Mouse (Mus musculus): ENCODE measurements around the gene Ssc4d. TPM values are rescaled to one million over a fixed set of nuclear protein-coding genes. Genes with fewer than 3 reads are reported as not detected.

Gene Ssc4d
- polyA plus RNA-seq, 1 experiment from 2014 or later: 2.5 TPM

DNA sequence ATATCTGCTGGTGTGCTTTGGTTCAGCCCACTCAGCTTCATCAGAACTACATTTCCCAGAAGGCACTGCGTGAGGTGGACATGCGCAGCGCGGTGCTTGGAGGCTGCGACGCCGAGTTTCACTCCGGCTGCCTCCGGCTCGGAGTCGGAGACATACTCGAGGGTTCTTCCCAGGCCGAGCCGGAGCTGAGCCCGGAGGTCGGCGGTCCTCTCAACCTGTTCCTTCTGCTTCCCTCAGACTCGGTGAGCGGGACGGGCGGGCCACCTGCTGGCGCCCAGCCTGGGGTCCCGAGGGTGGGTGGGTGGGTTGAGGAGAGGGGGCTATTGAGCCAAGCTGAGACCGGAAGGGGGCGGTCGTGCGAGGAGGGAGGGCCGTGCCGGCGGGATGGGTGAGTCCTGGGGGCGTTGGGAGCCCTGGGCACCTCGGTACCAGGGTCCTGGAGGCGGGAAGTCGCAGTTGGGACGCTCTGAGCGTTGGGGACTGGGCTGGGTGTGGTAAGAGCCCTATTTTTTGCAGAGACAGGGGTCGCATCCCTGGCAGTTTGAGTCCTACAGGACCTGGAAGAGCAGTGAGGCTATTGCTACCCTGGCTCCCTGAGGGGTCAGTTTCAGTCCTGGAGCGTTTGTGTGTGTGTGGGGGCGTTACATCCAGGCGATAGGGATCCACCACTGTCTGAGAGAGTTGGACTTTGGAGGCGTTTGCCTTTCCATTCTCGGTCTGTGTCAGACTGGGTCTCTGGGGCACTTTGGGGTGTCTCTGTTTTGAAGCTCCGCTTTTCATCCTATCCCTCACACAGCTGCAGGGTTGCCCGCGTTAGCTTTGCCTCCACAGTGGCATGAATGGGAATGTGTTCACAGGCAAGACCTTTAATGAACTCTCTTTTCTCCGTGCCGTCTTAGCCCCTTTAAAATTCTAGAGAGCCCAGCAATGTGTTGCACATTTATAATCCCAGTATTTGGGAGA, 20.7 kb upstream of the Ssc4d start, which contains the start of gene Dtx2:
TSS of gene Dtx2 (plus strand) at position 76 of the 963 bp plus-strand sequence.
- Histone ChIP-seq H3K4me1 (ENCODE audit: insufficient read depth, low read depth, low read length) (0 out of 2 replicates have a peak, but pooled peaks cover 4% of the 10 kb centered on the region), H3K4me2 (replicated peaks; ENCODE audit: low read depth, low read length) (peak within 1 kb of the TSS; percentile 79), H3K9me3 (ENCODE audit: low read length) (no peaks in the 10 kb centered on the region), H3K9ac (replicated peaks; ENCODE audit: low read depth) (peak within 1 kb of the TSS; percentile 76), H3K36me3 (ENCODE audit: insufficient read depth, low read length) (no peaks in the 10 kb centered on the region), H3K4me3 (ENCODE audit: low read depth, low read length) (peak within 1 kb of the TSS; percentile 68), H3K27ac (ENCODE audit: low read length) (peak within 1 kb of the TSS; percentile 87), H3K27me3 (replicated peaks; ENCODE audit: insufficient read depth, low read length) (no peaks in the 10 kb centered on the region)
- DNase-seq (ENCODE audit: low spot score) (peak; percentile 94), ATAC-seq (peak; percentile 98)
- WGBS: under 1% methylated on average over 42 of the region's 47 CpGs
- TF ChIP-seq CTCF (IDR thresholded peaks at IDR 0.05) (peak; percentile 40; the same call in 1 of the 2 replicates), EP300 (IDR thresholded peaks at IDR 0.05) (no peak)

DNA sequence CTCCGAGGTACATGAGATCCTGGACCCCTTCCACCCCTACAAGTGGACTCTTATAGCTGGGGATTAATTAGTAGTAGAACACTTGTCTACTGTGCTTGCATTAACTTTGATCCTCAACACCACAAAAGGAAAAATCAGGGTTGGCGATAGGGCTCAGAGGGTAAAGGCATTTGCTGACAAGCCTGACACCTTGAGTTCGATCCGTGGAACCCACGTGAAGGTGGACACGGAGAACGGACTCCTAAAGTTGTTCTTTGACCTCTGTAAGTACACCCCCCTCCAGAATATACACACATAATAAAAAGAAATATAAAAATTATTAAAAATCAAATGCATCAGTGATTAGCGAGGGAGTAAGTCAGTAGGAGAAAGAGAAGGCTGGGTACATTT, 20.0 kb upstream of the Ssc4d start:
- Histone ChIP-seq H3K36me3 (ENCODE audit: insufficient read depth, low read length) (no peaks in the 10 kb centered on the region), H3K27me3 (replicated peaks; ENCODE audit: insufficient read depth, low read length) (no peaks in the 10 kb centered on the region), H3K4me3 (ENCODE audit: low read depth, low read length) (peak overlapping the region; percentile 68; the same call in 1 of the 2 replicates), H3K9me3 (ENCODE audit: low read length) (no peaks in the 10 kb centered on the region), H3K9ac (replicated peaks; ENCODE audit: low read depth) (no peak overlapping the region), H3K4me2 (replicated peaks; ENCODE audit: low read depth, low read length) (no peak overlapping the region), H3K4me1 (ENCODE audit: insufficient read depth, low read depth, low read length) (0 out of 2 replicates have a peak, but pooled peaks cover 4% of the 10 kb centered on the region), H3K27ac (ENCODE audit: low read length) (no peak overlapping the region)
- TF ChIP-seq EP300 (IDR thresholded peaks at IDR 0.05): no peak
- TF ChIP-seq CTCF (IDR thresholded peaks at IDR 0.05): no peak
- ATAC-seq (no peak), DNase-seq (ENCODE audit: low spot score) (no peak)
- WGBS: 53% methylated on average over 8 of the region's 8 CpGs

DNA sequence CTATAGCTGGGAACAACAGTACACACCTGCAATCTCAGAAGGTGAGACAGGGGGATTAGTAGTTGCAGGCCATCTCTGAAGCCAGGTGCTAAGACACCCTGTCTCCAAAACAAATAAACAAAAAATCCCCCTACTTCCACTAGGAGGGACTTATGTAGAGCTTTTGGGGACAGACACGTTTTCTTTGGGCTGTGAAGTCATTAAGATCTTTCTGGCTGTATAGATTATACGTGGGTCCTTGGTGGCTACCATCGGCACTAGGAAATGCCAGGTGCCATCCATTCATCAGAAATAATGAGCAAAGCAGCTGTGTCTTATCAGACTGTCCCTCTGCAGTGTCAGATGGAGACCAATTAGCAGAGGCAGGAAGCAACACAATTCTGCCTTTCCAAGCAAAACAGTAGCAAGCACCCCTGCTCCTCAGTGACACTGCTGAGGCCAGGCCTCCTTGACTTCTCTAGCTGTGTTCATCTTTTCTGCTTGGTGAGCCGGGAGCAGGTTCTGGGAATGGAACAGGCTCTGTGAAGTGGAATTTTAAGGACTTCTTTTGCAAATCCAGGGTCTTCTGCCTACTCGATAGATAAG, 19.1 kb upstream of the Ssc4d start:
- TF ChIP-seq EP300 (IDR thresholded peaks at IDR 0.05) (no peak), CTCF (IDR thresholded peaks at IDR 0.05) (no peak)
- Histone ChIP-seq H3K4me1 (ENCODE audit: insufficient read depth, low read depth, low read length) (0 out of 2 replicates have a peak, but pooled peaks cover 4% of the 10 kb centered on the region), H3K9me3 (ENCODE audit: low read length) (no peaks in the 10 kb centered on the region), H3K27ac (ENCODE audit: low read length) (no peak overlapping the region), H3K36me3 (ENCODE audit: insufficient read depth, low read length) (no peaks in the 10 kb centered on the region), H3K27me3 (replicated peaks; ENCODE audit: insufficient read depth, low read length) (no peaks in the 10 kb centered on the region), H3K4me2 (replicated peaks; ENCODE audit: low read depth, low read length) (no peak overlapping the region), H3K4me3 (ENCODE audit: low read depth, low read length) (no peak overlapping the region), H3K9ac (replicated peaks; ENCODE audit: low read depth) (no peak overlapping the region)
- DNase-seq (ENCODE audit: low spot score): no peak
- WGBS: 40% methylated on average over 5 of the region's 5 CpGs
- ATAC-seq: no peak

DNA sequence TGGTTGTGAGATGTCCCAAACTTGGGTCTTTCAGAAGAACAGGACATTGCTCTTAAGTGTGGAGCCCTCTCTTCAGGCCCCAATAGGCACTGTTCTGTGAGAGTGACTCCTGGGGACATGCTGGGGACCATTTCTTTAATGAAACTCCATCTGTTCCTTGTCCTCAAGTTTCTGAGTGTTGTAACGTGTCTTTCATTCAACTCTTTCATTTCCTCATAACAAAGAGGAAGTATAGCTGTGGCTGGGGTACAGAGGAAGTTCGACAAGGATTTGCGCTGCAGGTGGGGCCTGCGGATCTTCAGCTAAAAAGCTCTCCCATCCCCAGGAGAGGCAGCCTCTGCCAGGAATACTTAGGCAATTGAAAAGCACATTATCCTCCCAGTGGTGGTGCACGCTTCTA, 16.3 kb upstream of the Ssc4d start:
- Histone ChIP-seq H3K4me3 (ENCODE audit: low read depth, low read length) (no peak overlapping the region), H3K4me1 (ENCODE audit: insufficient read depth, low read depth, low read length) (0 out of 2 replicates have a peak, but pooled peaks cover 2% of the 10 kb centered on the region), H3K4me2 (replicated peaks; ENCODE audit: low read depth, low read length) (no peak overlapping the region), H3K36me3 (ENCODE audit: insufficient read depth, low read length) (no peaks in the 10 kb centered on the region), H3K9ac (replicated peaks; ENCODE audit: low read depth) (no peak overlapping the region), H3K27me3 (replicated peaks; ENCODE audit: insufficient read depth, low read length) (no peaks in the 10 kb centered on the region), H3K9me3 (ENCODE audit: low read length) (no peaks in the 10 kb centered on the region), H3K27ac (ENCODE audit: low read length) (no peak overlapping the region)
- TF ChIP-seq CTCF (IDR thresholded peaks at IDR 0.05): no peak
- no peak for TF ChIP-seq EP300 (IDR thresholded peaks at IDR 0.05)
- WGBS: 67% methylated on average over 5 of the region's 5 CpGs
- ATAC-seq (no peak), DNase-seq (ENCODE audit: low spot score) (no peak)

DNA sequence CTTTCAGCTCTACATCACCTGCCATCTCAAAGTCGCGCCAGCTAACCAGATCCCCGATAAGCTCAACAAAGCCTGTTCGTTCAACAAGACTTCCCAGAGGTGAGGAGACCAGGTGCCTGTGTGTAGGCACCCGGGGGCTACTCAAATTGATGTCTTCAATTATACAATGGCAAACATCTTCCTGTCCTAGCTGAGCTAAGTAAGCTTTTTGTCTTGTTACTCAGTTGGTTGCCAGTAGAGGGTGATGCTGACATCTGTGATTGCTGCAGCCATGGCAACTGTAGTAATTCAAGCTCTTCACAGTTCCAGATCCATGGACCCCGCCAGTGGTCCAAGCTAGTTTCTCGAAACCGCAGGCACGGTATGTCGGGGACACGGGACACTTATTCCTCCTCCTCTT, 12.9 kb upstream of the Ssc4d start:
- Histone ChIP-seq H3K4me1 (ENCODE audit: insufficient read depth, low read depth, low read length) (no peaks in the 10 kb centered on the region), H3K9ac (replicated peaks; ENCODE audit: low read depth) (no peak overlapping the region), H3K36me3 (ENCODE audit: insufficient read depth, low read length) (no peaks in the 10 kb centered on the region), H3K4me2 (replicated peaks; ENCODE audit: low read depth, low read length) (no peak overlapping the region), H3K27me3 (replicated peaks; ENCODE audit: insufficient read depth, low read length) (no peaks in the 10 kb centered on the region), H3K27ac (ENCODE audit: low read length) (no peak overlapping the region), H3K4me3 (ENCODE audit: low read depth, low read length) (no peak overlapping the region), H3K9me3 (ENCODE audit: low read length) (no peaks in the 10 kb centered on the region)
- 47% methylated on average over 11 of the region's 11 CpGs for WGBS
- DNase-seq (ENCODE audit: low spot score) (peak; percentile 60), ATAC-seq (no peak)
- TF ChIP-seq EP300 (IDR thresholded peaks at IDR 0.05): no peak
- peak; percentile 56 for TF ChIP-seq CTCF (IDR thresholded peaks at IDR 0.05)

DNA sequence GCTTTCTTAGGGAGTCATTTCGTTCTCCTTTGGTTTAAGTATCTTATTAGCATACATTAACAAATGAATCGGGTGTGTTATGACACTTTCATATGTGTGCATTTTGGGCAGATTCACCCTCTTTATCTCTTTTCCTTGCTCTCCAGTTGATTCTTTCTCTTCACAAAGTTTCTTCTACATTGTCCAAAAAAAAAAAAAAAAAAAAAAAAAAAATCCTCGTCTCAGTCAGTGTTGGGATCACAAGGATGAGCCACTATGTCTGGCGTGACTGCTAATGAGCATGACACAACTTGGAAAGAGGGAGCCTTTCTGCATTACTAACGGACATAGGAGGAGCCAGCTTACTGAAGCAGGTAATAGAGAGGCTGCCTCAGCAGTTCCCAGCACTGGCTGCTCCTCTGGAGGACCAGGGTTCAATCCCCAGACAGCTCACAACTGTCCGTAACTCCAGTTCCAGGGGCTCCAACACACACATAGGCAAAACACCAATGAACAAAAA, 10.3 kb upstream of the Ssc4d start:
- Histone ChIP-seq H3K4me3 (ENCODE audit: low read depth, low read length) (no peak overlapping the region), H3K4me2 (replicated peaks; ENCODE audit: low read depth, low read length) (no peak overlapping the region), H3K9me3 (ENCODE audit: low read length) (no peaks in the 10 kb centered on the region), H3K9ac (replicated peaks; ENCODE audit: low read depth) (no peak overlapping the region), H3K27ac (ENCODE audit: low read length) (no peak overlapping the region), H3K36me3 (ENCODE audit: insufficient read depth, low read length) (no peaks in the 10 kb centered on the region), H3K27me3 (replicated peaks; ENCODE audit: insufficient read depth, low read length) (no peaks in the 10 kb centered on the region), H3K4me1 (ENCODE audit: insufficient read depth, low read depth, low read length) (no peaks in the 10 kb centered on the region)
- TF ChIP-seq CTCF (IDR thresholded peaks at IDR 0.05) (no peak), EP300 (IDR thresholded peaks at IDR 0.05) (no peak)
- ATAC-seq (no peak), DNase-seq (ENCODE audit: low spot score) (no peak)
- 69% methylated on average over 6 of the region's 6 CpGs for WGBS
